Mouse (Mus musculus) midbrain, embryonic 14.5 days (tissue): ENCODE data around the gene Extl1. TPM values are rescaled to one million over a fixed set of nuclear protein-coding genes. Genes with fewer than 3 reads are reported as not detected.

Experiments used
- ATAC-seq: fragments of 200-750 bp; cut with Nextera tagmentation; 2 replicates; pipeline ENCODE4 v1.8.0; 2017; ENCODE audit warnings: moderate number of reproducible peaks, moderate library complexity; ENCODE audit not compliant: low FRiP score, low TSS enrichment
- DNase-seq: peaks from one replicate; pipeline ENCODE4 v3.0.0-alpha.2; 2015
- H3K27ac ChIP-seq: fragments of 300-500 bp; sonication (generic); replicated peaks from 2 replicates; pipeline ENCODE4 v1.5.1; 2014; ENCODE audit warnings: mild to moderate bottlenecking, low read depth, low read length, moderate library complexity
- H3K27me3 ChIP-seq: fragments of 300-500 bp; sonication (generic); 2 replicates; pipeline ENCODE4 v1.6.1; 2014; ENCODE audit warnings: low read length, control low read depth, mixed read lengths; ENCODE audit not compliant: control insufficient read depth, insufficient read depth
- H3K36me3 ChIP-seq: fragments of 300-500 bp; sonication (generic); 2 replicates; pipeline ENCODE4 v1.6.1; 2014; ENCODE audit warnings: low read length, control low read depth; ENCODE audit not compliant: control insufficient read depth, insufficient read depth
- H3K4me1 ChIP-seq: fragments of 300-500 bp; sonication (generic); 2 replicates; pipeline ENCODE4 v1.6.1; 2014; ENCODE audit warnings: mild to moderate bottlenecking, antibody characterized with exemption, low read length, control low read depth; ENCODE audit not compliant: control insufficient read depth, insufficient read depth
- H3K4me2 ChIP-seq: fragments of 300-500 bp; sonication (generic); 2 replicates; pipeline ENCODE4 v1.6.1; 2014; ENCODE audit warnings: mild to moderate bottlenecking, low read length, moderate library complexity
- H3K4me3 ChIP-seq: fragments of 300-500 bp; sonication (generic); replicated peaks from 2 replicates; pipeline ENCODE4 v1.5.1; 2014; ENCODE audit warnings: low read depth, low read length
- H3K9ac ChIP-seq: fragments of 300-500 bp; sonication (generic); replicated peaks from 2 replicates; pipeline ENCODE4 v1.6.1; 2014; ENCODE audit warnings: mild to moderate bottlenecking, low read length, moderate library complexity
- H3K9me3 ChIP-seq: fragments of 300-500 bp; sonication (generic); 2 replicates; pipeline ENCODE4 v1.6.1; 2016; ENCODE audit warnings: low read length, control low read depth, mixed read lengths; ENCODE audit not compliant: control insufficient read depth
- WGBS: fragments of 180-500 bp; shearing (Covaris S2); extraction: QIAGEN DNeasy Blood & Tissue Kit; methylation state at CpG from one replicate; pipeline ENCODE4 v1.1.7; 2014; 5-methylcytosine and 5-hydroxymethylcytosine counted together
- polyA plus RNA-seq: library from polyadenylated mRNA; unstranded; fragments of >200 nt; fragmentation: Nextera tagmentation; extraction: Ambion mirVana; gene quantifications from 2 replicates; pipeline ENCODE4 v1.2.1, GENCODE M21; 2014

Extl1 gene
- polyA plus RNA-seq, 1 experiment from 2014 or later, result 0.28 TPM

GRCm38 (mm10) chr4:134319074-134319473 lies 64.6 kb downstream of the Extl1 start:
- Histone ChIP-seq H3K4me2 (no peak overlapping the region), H3K27me3 (no peaks in the 10 kb centered on the region), H3K27ac (no peak overlapping the region), H3K4me3 (no peak overlapping the region), H3K9ac (no peak overlapping the region), H3K4me1 (no peaks in the 10 kb centered on the region), H3K36me3 (no peaks in the 10 kb centered on the region), H3K9me3 (no peaks in the 10 kb centered on the region)
- 92% methylated on average over 5 of the region's 5 CpGs for WGBS
- ATAC-seq (no peak), DNase-seq (no peak)

GRCm38 (mm10) chr4:134316390-134316789 lies 67.3 kb downstream of the Extl1 start:
- WGBS, result 56% methylated on average over 16 of the region's 16 CpGs
- DNase-seq (no peak), ATAC-seq (no peak)

GRCm38 (mm10) chr4:134315470-134315869 lies 68.2 kb downstream of the Extl1 start:
- H3K9ac ChIP-seq, result no peak overlapping the region
- no peaks in the 10 kb centered on the region for H3K27me3 ChIP-seq
- no peak for DNase-seq
- no peaks in the 10 kb centered on the region for H3K36me3 ChIP-seq
- no peak overlapping the region for H3K4me2 ChIP-seq
- WGBS, result 84% methylated on average over 9 of the region's 9 CpGs
- no peak overlapping the region for H3K27ac ChIP-seq
- no peaks in the 10 kb centered on the region for H3K9me3 ChIP-seq
- no peak overlapping the region for H3K4me3 ChIP-seq
- ATAC-seq, result no peak
- H3K4me1 ChIP-seq, result no peaks in the 10 kb centered on the region

More at GRCm38 (mm10) chr4:134316390-134316789, 67.3 kb downstream of the Extl1 start:
- no peaks in the 10 kb centered on the region for H3K9me3 ChIP-seq
- no peaks in the 10 kb centered on the region for H3K36me3 ChIP-seq
- H3K27ac ChIP-seq, result no peak overlapping the region
- no peaks in the 10 kb centered on the region for H3K4me1 ChIP-seq
- H3K4me3 ChIP-seq, result no peak overlapping the region
- no peaks in the 10 kb centered on the region for H3K27me3 ChIP-seq
- no peak overlapping the region for H3K9ac ChIP-seq
- H3K4me2 ChIP-seq, result no peak overlapping the region

- Histone ChIP-seq H3K9ac (no peak within 1 kb of the TSS), H3K9me3 (no peaks in the 10 kb centered on the region), H3K4me2 (no peak within 1 kb of the TSS), H3K4me1 (no peaks in the 10 kb centered on the region), H3K36me3 (no peaks in the 10 kb centered on the region), H3K4me3 (no peak within 1 kb of the TSS), H3K27ac (no peak within 1 kb of the TSS), H3K27me3 (no peaks in the 10 kb centered on the region)
- WGBS, result 43% methylated on average over 11 of the region's 11 CpGs
- DNase-seq, result no peak
- ATAC-seq, result no peak
Observed at GRCm38 (mm10) chr4:134314876-134315275, 68.8 kb downstream of the Extl1 start, which contains the start of gene Trim63. TSS of gene Trim63 (plus strand) at chr4:134315120.

- Histone ChIP-seq H3K9me3 (no peaks in the 10 kb centered on the region), H3K36me3 (no peaks in the 10 kb centered on the region), H3K9ac (no peak overlapping the region), H3K27me3 (no peaks in the 10 kb centered on the region), H3K4me2 (no peak overlapping the region), H3K4me1 (no peaks in the 10 kb centered on the region), H3K27ac (no peak overlapping the region), H3K4me3 (no peak overlapping the region)
- DNase-seq (no peak), ATAC-seq (no peak)
- 83% methylated on average over 4 of the region's 4 CpGs for WGBS
Observed at GRCm38 (mm10) chr4:134314081-134314655, 69.5 kb downstream of the Extl1 start.

- Histone ChIP-seq H3K4me3 (no peak overlapping the region), H3K36me3 (no peaks in the 10 kb centered on the region), H3K4me1 (no peaks in the 10 kb centered on the region), H3K9me3 (no peaks in the 10 kb centered on the region), H3K27me3 (no peaks in the 10 kb centered on the region), H3K4me2 (no peak overlapping the region), H3K27ac (no peak overlapping the region), H3K9ac (no peak overlapping the region)
- ATAC-seq (no peak), DNase-seq (no peak)
- WGBS, result 97% methylated on average over 6 of the region's 6 CpGs
Observed at GRCm38 (mm10) chr4:134312901-134313300, 70.7 kb downstream of the Extl1 start.

- no peak overlapping the region for H3K4me3 ChIP-seq
- H3K4me2 ChIP-seq, result no peak overlapping the region
- ATAC-seq (no peak), DNase-seq (no peak)
- no peaks in the 10 kb centered on the region for H3K36me3 ChIP-seq
- H3K9me3 ChIP-seq, result no peaks in the 10 kb centered on the region
- H3K27ac ChIP-seq, result no peak overlapping the region
- 97% methylated on average over 5 of the region's 5 CpGs for WGBS
- H3K9ac ChIP-seq, result no peak overlapping the region
- H3K4me1 ChIP-seq, result peaks cover 3% of the 10 kb centered on the region; the same call in 1 of the 2 replicates
- H3K27me3 ChIP-seq, result no peaks in the 10 kb centered on the region
Observed at GRCm38 (mm10) chr4:134312341-134312740, 71.3 kb downstream of the Extl1 start.

- WGBS, result 88% methylated on average over 9 of the region's 9 CpGs
- ATAC-seq (no peak), DNase-seq (no peak)
- no peak overlapping the region for H3K9ac ChIP-seq
- peaks cover 7% of the 10 kb centered on the region; the same call in 1 of the 2 replicates for H3K4me1 ChIP-seq
- H3K27ac ChIP-seq, result no peak overlapping the region
- H3K27me3 ChIP-seq, result no peaks in the 10 kb centered on the region
- H3K4me3 ChIP-seq, result no peak overlapping the region
- no peaks in the 10 kb centered on the region for H3K9me3 ChIP-seq
- H3K36me3 ChIP-seq, result no peaks in the 10 kb centered on the region
- no peak overlapping the region for H3K4me2 ChIP-seq
Observed at GRCm38 (mm10) chr4:134311784-134312183, 71.9 kb downstream of the Extl1 start.

GRCm38 (mm10) chr4:134310656-134311055 lies 73.0 kb downstream of the Extl1 start:
- Histone ChIP-seq H3K9ac (no peak overlapping the region), H3K4me3 (no peak overlapping the region), H3K27me3 (no peaks in the 10 kb centered on the region), H3K4me1 (peaks cover 7% of the 10 kb centered on the region; the same call in 1 of the 2 replicates), H3K4me2 (no peak overlapping the region), H3K36me3 (no peaks in the 10 kb centered on the region), H3K27ac (no peak overlapping the region), H3K9me3 (no peaks in the 10 kb centered on the region)
- DNase-seq, result no peak
- 91% methylated on average over 9 of the region's 9 CpGs for WGBS
- no peak for ATAC-seq
